Mouse (Mus musculus): ENCODE data around the gene Gm20538. TPM values are rescaled to one million over a fixed set of nuclear protein-coding genes. Genes with fewer than 3 reads are reported as not detected.
A peak's percentile ranks its signal among the peaks of the same experiment; 100 is the strongest.

The Gm20538 gene
- total RNA-seq (2022): not detected

DNA sequence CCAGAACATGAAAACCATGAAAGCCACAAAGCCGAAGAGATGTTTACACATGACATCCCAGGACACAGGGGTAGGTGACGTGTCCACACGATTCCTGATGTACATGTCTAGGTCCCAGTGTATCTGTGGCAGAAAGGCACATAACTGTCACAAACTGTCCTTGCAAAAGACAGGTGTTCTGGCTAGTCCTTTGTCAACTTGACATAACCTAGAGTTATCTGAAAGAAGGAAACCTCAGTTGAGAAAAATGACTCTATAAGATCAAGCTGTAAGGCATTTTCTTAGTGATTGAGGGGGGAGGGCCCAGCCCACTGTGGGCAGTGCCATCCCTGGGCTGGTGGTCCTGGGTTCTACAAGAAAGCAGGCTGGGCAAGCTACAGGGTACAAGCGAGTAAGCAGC lies at the start of gene Gm20538:
Gene Gm20538, minus strand, starts transcription at position 101 of the 400 bp plus-strand sequence.
- DNase-seq: no peak

DNA sequence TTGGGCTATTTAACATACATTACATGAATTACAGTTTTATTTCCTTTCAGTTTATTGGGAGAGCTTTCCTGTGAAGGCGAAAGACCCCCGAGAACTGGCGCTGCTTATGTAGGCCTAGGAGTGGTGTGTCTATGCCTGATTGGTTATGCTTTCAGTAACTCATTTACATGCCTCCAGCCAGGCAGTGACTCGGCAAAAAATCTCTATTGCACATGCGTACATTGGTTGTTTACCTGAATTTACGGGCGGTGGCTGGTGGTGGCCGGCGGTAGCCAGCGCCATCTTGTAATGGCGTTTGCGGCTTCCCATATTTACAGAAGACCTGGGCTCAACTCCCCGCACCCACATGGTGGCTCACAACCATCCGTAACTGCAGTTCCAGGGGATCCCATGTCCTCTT lies 41.5 kb upstream of the Gm20538 start:
- no peak for DNase-seq

DNA sequence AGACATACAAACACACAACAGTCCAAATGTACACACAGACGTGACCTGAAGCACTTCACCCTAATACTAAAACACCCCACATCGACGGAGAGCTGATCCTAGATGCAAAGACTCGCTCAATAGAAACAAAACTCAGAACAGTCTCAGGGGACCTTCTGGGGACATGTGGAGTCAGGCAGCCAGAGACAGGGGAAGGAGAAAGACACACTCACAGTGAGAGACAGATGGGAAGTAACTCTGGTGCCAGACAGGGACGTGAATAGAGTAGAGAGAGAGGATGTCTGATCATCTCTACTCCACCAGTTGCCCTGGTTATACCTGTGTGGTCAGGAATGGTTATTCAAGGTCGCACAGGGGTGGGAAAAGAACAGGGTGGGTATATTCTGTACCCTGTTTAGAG lies 39.0 kb upstream of the Gm20538 start:
- no peak for DNase-seq

DNA sequence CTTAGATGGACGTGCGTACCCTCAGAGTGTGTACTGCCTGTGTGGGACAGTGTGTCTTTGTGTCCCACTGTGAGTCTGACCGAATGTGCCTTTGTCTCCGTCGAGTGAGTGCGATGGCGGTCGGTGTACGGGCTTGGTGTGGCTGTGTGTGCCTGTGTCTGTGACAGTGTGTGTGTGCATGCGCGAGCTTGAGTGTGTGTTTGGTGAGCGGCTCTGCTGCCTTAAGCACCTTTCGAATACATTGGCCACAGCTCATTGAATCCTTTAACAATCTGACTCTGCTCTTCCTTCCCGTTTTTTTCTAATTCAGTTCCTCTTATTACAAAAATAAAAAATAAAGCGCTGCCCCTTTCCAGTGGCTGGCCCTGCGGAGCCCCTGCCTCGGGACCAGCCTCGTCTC lies 38.4 kb upstream of the Gm20538 start:
- no peak for DNase-seq

DNA sequence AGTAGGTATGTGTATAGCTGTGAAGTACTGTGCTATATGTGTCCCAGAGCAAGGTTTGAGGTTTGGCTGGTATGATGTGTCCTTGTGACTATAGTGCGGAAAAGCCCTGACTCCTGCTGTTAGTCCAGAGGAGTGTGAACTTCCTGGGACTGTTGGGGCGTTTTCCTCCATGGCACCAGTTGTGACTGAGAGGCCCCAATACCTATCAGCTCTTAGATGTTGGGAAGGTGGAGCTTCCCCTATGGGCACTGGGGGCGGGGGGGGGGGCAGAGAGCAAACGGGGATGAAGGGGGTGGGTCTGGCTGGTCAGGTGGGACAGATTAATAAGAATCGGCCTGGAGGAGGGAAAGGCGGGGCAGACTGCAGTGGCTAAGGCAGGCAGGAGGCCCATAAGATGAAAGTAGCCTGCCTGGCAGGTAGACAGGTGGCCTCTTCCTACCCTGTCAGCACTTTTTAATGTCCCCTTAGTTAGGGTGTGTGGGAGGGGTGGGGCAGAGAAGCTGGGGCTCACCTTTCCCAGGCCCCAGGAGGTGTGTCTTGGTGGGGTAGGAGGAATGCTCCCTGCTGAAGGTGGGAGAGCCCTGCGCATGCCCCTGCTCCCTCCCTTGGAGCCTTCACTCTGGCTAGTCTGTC lies 37.1 kb upstream of the Gm20538 start:
- no peak for DNase-seq

DNA sequence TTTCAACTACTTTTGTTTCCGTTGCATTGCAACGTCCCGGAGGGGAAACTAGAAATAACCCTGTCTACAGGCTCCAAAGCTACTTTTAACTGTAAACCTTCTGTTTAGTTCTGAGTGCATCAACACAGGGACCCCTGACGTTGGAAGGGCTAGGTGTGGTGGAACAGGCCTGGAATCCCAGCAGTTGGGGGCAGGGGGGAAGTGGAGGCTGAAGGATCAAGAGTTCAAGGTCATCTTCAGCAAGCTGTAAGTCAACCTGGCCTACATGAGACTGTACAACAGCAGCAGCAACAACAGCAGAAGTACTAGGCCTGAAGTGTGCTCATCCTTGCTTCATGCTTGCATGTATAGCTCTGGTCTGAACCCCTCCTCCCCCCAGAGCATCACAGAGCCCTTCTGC lies 35.4 kb upstream of the Gm20538 start:
- no peak for DNase-seq

DNA sequence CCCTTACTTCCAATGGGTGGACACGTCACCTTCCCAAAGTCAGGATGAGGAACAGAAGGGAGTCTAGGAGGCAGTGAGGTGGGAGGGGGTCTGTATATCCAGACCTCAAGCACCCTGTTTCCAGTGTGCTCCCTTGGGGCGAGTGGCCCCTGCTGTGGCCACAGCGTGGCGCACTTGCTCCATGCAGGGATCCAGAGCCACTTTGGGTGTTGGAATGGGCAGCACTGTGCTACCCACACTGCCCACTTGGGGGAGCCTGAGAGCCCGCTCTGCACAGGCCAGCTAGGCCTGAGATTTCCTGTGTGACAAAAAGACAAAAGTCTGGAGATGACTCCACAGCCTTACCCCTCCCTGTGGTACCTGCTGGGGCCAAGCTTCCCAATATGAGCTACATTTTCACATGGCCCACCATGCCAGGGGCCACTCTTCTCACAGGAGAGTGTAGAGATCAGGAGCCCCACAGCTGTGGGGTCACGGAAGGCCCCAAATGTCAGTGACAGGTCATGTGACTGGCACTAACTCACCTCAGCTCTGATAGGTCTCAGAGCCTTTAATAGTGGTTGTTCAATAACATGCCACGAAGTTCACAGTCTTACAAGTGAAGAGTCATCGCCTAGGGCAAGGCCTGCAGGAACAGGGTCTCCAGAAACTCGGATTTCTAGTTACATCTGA lies 30.1 kb upstream of the Gm20538 start:
- DNase-seq: peak; percentile 78

DNA sequence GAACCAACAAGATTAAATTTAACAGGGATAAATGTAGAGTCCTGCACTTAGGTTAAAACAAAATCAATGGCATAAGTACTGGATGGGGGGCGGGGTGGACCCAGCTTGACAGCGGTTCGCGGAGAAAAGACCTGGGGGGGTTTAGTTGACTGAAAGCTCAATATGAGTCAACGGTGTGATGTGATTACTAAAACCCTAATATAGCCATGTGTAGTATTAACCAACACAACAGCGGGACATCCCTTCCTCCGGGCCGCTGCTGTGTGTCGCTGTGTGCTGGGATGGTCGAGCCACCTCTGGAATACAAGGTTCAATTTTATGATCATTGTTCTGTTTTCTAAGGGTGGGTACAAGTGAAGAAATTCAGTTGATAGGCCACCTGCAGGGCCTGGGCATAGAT lies 29.5 kb upstream of the Gm20538 start:
- DNase-seq: no peak

DNA sequence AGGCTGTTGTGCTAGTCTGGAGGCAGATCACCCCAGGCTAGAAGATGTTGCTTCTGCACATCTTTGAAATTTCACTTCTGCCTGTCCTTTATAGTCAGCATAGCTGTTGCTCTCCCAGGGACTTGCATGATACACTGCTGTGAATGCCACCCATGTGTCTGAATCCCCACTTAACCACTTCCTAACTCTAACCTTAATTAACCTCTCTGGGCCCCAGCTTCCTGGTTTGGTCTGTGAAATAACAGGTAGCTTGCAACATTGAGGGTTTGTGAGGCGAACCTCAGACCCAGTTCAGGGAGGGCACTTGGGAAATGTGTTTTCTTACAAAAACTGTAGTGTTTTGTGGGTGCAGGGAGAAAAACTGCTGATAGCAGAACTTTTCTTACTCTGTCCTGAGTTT lies 25.4 kb upstream of the Gm20538 start:
- no peak for DNase-seq

DNA sequence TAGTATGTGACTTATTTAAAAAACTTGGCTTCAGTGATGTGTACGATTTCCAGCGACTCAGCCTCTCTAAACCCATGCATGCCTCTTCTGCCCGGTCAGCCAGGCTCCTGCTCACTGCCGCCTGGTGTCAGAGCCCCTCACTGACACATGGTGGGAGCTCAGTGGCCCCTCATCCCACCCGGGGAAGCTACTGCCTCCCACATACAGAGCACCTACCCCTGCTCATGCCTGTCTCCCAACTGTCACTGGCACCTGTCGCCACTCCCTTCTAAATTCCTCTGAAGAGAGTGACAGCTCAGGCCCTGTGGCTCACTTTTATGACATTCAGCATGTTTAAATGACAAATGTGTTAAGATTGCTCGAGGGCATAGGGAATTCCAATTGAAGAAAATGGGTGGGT lies 23.6 kb upstream of the Gm20538 start:
- no peak for DNase-seq

DNA sequence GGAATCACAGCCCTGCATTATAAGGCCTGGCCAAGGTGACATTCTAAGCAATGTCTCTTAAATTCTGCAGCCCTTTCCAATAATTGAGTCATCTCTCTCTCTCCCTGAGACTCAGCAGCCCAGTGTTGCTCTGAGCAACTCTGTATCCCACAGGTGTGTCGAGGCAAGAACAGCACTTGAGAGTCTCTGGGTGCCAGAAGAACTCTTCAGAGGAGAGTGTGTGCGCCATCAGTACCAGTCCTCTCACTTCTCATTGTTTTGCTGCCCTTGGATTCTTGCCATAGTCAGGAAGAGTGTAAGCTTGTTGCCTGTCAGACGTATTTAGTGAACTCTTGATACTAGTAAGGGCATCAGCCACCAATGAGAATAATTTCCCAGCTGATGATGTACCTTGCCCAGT lies 15.1 kb upstream of the Gm20538 start:
- no peak for DNase-seq

DNA sequence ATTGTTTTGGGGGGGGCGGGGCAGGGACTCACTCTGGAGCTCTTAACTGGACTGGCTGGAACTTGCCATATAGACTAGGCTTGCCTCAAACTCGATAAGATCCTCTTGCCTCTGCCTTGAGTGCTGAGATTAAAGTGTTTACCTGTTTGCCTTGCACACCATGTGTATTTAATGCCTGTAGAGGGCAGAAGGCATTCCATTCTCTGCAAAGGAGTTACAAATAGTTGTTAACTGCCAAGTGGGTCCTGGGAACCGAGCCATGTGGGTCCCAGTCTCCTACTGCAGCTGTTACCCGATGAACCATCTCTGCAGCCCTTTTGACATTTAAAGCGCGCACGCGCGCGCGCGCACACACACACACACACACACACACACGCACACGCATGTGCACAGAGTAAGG lies 11.4 kb upstream of the Gm20538 start:
- no peak for DNase-seq

DNA sequence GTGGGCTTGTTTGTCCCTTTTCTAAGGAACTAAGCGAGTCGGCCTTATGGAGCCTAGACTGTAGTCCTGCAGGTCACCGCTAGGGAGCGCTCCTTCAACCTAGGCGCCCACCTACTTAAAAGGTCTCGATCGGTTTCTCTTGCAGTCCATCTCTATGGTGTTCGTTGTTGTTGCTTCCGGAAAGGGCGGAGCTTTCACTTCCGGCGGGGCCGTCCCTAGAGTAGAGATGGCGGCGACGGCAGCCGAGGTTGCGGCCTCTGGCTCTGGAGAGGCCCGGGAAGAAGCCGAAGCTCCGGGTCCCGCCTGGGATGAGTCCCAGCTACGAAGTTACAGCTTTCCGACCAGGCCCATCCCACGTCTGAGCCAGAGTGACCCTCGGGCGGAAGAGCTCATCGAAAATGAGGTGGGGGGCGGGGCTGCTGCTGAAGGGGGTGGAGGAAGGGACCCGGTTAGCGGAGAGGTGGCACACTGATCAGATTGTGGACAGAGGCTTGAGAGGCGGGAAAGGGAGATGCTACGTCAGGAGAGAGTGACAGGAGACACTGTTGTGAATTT lies 10.1 kb upstream of the Gm20538 start, which contains the start of gene Hif1an:
Gene Hif1an, plus strand, starts transcription at position 199 of the 555 bp plus-strand sequence.
- DNase-seq: peak; percentile 92

DNA sequence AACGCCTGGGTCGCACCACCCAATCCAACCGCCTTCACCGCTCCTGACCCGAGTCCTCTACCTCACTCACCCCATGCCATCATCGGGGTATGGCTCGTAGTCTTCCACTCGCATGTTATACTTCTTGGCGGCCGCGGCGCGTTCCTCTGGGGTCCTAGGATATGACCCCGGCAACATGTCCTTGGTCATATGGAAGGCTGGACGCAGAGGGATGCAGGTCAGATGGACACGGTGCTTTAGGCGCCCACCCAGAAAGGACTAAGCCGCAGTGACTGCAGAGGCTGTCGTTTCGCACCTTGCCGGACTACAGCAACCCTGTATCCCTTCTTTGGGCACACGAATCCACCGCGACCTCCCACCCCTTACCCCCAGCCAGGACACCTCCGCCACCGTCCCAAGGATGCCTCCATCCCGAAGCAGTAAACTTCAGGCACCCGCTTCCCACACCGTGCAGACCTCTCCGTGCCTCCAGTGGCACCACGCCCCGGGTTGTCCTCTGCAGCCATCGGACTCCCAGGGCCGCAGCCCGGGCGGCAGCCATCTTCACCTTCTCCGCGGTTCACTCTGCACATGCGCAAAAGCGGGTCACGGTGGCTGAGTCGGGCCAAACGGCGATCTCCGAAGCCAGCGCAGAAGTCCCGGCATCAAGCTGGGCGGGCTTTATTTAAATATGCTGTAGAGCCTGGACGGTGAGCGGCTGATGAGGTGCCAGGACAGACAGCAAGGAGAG lies 2.4 kb upstream of the Gm20538 start, which contains the start of gene Ndufb8:
Gene Ndufb8, minus strand, starts transcription at position 580 of the 730 bp plus-strand sequence.
- DNase-seq: peak; percentile 90

DNA sequence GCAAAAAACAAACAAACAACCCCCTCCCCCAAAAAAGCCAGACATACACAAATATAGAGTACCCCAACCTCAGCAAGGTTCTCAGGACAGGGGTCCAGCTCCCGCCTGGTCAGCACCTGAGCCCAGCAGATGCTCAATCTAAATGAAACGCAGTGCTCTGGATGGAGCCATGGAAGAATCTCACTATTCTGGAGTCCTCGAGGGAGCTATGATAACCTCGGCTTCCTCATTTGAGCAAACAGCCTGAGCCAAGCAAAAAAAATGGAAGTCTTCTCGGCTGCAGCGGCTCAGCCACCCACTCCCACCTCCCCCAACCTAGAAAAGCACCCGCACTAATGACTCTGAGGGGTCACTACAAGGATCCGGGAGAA lies 1.8 kb upstream of the Gm20538 start:
- no peak for DNase-seq

DNA sequence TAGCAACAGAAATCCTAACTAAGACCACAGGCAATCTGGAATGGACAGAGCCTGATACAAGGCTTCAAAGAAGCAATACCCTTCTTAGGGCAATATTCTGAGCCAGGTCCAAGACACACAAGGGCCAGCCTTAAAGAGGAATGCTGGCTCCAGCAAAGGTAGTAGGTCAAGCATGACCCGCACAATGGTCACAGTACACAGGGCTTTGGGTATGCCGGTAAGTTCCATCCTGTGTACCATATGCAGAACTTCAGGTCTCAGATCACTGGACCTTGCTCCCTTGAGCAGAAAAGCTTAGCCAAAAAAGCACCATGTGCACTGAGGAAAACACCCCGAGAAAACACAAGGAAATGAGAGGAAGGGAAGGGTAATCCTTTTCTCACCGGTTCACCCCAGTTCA lies 655 bp upstream of the Gm20538 start:
- DNase-seq: no peak

DNA sequence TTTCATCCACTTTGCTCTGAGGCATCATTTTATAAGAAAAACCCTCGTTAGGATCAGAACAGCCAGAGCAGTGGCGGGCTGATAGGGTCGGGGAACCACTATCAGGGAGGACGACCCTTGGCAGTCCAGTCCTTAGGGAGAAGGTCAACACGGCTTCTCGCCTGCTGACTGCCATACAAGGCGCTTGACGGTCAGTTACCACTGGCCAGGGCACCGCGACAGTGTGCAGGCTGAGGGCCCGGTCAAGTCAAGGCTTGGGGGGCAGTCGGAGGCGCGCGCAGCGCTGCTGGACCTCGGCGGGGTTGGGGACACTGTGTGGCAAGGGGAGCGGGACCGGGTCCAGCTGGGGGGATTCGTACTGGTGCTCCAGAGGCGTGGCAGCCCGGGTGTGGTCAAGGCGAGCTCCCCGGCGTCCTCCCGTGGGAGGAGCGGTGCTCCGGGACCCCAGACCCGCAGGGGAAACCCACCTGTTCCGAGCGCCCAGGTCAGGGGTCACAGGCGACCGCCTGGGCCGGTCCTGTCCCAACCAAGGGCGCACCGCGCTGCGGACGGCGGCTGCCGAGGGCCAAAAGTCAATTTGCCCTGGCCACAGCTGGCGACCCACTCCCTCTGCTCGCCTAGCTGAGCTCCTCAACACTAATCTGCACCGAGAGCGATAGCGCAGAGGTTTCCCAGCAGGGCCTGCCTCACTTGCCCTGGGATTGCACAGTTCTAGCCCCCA lies 7.2 kb downstream of the Gm20538 start, which contains the start of gene Sec31b:
Gene Sec31b, minus strand, starts transcription at position 544 of the 721 bp plus-strand sequence.
- DNase-seq: peak; percentile 48

DNA sequence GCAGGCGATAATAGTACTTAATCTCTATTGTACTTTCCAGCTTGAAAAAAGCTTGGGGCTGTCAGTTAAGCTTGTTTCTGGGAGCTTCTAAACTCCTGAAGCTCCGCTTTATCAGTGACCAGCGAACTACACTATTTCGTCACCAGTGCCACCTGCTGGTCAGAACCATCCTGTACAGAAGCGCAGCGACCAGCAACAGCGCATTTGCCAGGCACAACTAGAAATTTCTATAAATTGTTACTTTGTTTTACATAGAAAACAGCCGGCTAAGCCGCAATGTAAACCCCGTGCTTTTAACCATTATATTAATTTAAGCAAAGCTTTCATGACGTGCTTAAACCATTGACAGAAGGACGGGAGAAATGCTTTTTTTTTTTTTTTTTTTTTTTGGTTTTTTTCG lies 7.9 kb downstream of the Gm20538 start:
- DNase-seq: peak; percentile 38

DNA sequence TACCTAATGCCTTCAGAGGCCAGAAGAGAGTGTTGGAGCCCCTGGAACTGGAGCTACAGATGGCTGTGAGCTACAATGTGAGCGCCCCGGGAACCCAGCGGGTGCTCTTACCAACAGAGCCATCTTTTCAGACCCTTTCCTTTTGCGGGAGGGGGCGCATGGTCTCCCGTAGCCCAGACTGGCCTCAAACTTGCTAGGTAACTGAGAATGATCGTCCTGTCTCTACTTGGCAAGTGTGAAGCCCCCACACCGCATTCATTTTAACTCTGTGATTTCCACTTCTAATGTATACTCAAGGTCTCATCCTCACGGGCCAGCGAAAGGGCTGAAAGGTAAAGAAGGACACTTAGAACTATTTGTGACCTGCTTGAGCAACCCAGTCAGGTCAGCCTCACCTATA lies 8.3 kb downstream of the Gm20538 start:
- DNase-seq: no peak

DNA sequence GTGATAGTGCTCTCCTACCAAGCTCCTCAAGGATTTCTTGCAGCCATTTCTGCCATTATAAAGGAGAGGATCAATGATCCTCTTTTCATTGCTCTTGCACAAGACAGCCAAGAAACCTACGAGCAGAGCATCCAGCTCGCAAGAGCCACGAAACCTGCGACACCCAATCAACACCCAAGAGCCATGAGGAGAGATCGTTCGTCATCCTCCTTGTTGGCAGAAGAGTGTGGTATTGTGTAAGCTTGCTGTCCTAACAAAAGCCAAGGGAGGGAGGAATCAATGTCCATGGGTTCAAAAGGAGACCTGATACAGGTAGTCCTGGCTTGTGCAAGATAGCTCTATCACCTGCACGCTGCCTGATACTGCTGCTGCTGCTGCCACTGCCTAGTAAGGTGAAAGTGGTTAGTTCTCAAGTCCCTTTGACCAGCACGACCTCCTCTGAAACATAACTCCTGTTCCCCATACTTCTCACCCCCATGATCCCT lies 9.9 kb downstream of the Gm20538 start:
- no peak for DNase-seq

DNA sequence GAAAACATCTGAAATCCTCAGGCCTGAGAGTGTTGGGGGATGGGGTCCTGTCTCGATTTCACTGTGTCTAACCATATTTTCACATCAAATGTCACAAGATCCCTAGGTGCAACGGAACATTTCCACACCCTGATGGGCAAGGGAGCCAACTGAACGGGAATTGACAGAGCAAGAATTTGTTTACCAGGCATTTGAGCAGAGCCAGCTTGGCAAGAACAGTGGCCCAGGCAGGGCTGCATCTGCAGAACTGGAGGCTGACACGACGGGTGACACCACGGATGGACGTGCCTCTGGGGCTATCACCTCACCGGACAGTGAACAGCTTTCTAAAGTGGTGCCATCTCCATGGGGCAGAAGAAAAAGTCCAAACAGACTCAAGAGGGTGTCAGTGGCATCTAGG lies 15.2 kb downstream of the Gm20538 start:
- no peak for DNase-seq

DNA sequence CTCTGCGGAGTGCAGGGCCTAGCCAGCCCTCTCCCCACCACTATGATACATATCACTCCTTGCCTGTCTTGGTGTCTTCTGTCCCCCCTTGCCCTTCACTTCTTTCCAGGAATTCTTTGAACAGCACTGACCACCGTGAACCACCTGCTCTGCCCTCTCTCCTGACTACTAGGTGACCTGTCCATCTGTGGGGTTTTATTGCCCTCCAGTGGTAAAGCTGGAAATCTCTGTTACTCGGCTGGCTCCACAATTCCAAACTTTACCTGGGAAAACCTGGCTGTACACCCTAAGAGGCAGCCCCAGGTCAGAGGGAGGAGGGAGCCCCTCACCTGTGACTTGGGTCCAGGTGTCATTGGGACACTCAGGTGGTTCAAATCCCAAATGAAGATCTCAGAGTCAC lies 17.3 kb downstream of the Gm20538 start:
- no peak for DNase-seq

DNA sequence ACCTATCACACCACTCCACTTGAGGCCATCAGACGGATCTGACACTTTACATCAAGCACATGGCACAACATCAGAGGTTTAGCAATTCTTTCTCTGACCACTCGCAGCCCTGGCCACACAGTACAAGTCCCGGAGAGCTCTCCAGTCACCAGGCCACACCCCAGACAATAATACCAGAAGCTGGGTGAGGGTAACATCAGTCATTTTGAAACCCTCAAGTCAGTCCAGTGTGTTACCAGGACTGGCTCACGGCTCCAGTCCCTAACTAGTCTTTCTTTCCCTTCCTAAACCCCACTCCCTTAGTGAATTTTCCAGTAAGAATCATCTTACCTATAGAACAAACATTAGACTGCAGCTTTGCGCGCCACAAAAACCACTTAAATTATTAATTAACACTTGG lies 22.6 kb downstream of the Gm20538 start:
- no peak for DNase-seq
